Mouse (Mus musculus): ENCODE data around the gene Pdyn. TPM values are rescaled to one million over a fixed set of nuclear protein-coding genes. Genes with fewer than 3 reads are reported as not detected.

The Pdyn gene
- polyA plus RNA-seq, 1 experiment from 2014 or later, result 0.98 TPM

DNA sequence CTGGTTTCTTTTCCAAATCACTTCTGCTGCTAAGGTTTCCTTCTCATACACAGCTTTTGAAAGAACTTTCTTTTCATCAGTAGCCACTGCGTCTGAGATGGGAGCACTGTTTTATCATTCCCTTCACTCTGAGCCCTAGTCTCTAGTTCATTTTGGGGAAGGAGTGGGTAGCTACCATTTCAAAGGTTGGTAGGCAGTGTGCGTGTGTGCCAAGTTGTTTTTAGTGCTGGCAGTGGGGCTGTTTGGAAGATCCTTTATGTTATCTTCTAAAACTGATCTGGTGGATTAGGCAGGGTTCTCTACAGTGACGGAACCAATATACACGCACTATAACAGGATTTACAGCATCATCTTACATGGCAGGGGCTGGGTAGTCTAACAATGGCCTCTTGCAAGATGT, 44.6 kb downstream of the Pdyn start:
- DNase-seq (ENCODE audit: low spot score), result no peak

DNA sequence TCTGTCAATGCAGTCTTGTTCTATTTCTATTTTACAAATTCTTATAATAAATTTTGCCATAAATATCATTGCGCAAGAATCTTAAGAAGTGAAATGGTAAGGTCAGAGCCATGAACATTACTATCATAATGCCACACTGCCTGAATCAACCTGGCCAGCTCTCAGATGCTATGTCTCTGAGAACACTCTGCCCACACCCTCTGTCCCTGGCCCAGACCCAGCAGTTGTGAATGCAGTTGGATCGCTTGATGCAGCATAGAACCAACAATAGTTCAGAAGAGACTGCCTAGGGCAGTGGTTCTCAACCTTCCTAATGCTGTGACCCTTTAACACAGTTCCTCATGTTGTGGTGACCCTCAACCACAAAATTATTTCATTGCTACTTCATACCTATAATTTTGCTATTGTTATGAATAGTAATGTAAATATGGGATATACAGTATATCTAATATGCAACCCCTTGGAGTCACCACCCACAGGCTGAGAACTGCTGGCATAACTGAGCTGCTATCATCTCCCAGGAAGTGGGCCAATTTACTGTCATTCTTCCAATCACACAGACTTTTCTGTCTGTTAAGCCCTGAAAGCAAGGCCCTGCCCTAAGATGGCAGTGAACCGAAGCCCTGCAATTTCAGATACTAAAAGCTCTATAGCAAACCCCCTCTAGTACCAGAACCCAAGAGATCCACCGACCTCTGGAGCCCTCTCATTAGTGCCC, 45.3 kb downstream of the Pdyn start:
- DNase-seq (ENCODE audit: low spot score), result no peak

DNA sequence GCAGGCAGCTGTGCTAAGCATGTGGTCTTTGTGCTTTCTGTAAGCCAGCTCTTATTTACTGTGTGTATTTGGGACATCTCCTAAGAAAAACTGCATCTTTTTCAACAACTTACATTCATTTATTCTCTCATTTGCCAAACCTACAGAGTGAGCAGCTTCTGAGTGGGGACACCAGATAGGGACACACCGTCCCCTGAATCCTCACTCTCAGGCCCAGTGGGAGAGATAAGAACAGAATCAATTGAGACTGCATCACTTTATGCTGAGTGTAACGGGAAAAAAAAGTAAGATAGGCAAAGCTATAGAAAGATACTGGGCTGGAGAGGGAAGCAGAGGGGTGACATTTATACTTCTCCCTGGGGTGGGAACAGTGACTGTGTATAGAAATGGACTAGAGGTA, 46.0 kb downstream of the Pdyn start:
- no peak for DNase-seq (ENCODE audit: low spot score)

DNA sequence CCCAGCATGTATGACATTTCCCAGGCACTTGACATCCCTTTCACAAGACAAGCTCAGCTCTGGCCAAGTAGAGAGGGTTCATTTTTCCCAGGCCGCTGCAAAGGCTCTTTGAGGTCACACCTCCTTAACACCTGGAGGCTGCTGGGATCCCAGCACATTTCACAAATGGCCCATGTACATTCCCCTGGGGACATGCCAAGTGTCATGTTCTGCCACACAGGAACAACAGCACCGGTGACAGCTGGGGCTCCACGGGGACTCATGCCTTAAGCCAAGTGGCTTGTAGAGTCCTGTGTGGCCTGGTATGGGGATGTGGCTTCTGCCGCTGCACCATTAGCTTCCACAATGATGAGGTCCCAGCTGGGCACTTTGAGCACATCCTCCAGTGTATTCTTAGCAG, 47.0 kb downstream of the Pdyn start:
- DNase-seq (ENCODE audit: low spot score), result no peak

Other genes with a start within 250 kb of the Pdyn start
- 0.06 TPM in 1 of 2 replicates, not detected in the other for gene F830045P16Rik, start 163.2 kb downstream of the Pdyn start, polyA plus RNA-seq (2015; fragmentation: Nextera tagmentation; extraction: Ambion mirVana)
- gene Sirpa, start 107.0 kb downstream of the Pdyn start, polyA plus RNA-seq (2015; fragmentation: Nextera tagmentation; extraction: Ambion mirVana), result 20.5 and 22.5 TPM in 2 replicates
- gene Stk35, start 100.7 kb upstream of the Pdyn start, polyA plus RNA-seq (2015; fragmentation: Nextera tagmentation; extraction: Ambion mirVana), result 5.4 and 6.0 TPM in 2 replicates